Mouse (Mus musculus) 416B (cell line): ENCODE measurements around the gene Sppl2c.
"Not testable (repeated sequence)": the region's sequence is repeated elsewhere in the genome, so short reads cannot be mapped to it uniquely, and the experiment has no call there.

Source experiments
- DNase-seq: peaks from one replicate; pipeline ENCODE4 v3.0.0; 2011; ENCODE audit warnings: low read depth

The Sppl2c gene

GRCm38 (mm10) chr11:104195791-104196190 lies 9.7 kb downstream of the Sppl2c start:
- peak; percentile 85 for DNase-seq

- no peak for DNase-seq
Observed at GRCm38 (mm10) chr11:104197861-104198260, 11.7 kb downstream of the Sppl2c start.

GRCm38 (mm10) chr11:104203271-104203670 lies 17.1 kb downstream of the Sppl2c start:
- peak; percentile 94 for DNase-seq

GRCm38 (mm10) chr11:104206573-104206972 lies 20.4 kb downstream of the Sppl2c start:
- no peak for DNase-seq

- DNase-seq, result no peak
Observed at GRCm38 (mm10) chr11:104209041-104209440, 22.9 kb downstream of the Sppl2c start.

GRCm38 (mm10) chr11:104211251-104211650 lies 25.1 kb downstream of the Sppl2c start:
- DNase-seq, result no peak

- DNase-seq, result not testable (repeated sequence)
Observed at GRCm38 (mm10) chr11:104214128-104214527, 28.0 kb downstream of the Sppl2c start.

GRCm38 (mm10) chr11:104218075-104218474 lies 31.9 kb downstream of the Sppl2c start:
- no peak for DNase-seq

GRCm38 (mm10) chr11:104220291-104220690 lies 34.2 kb downstream of the Sppl2c start:
- DNase-seq, result no peak

GRCm38 (mm10) chr11:104221751-104222150 lies 35.6 kb downstream of the Sppl2c start:
- DNase-seq, result no peak

GRCm38 (mm10) chr11:104223301-104223700 lies 37.2 kb downstream of the Sppl2c start:
- DNase-seq, result peak; percentile 74

GRCm38 (mm10) chr11:104229391-104229790 lies 43.3 kb downstream of the Sppl2c start:
- no peak for DNase-seq

- DNase-seq, result no peak
Observed at GRCm38 (mm10) chr11:104230066-104230778, 44.1 kb downstream of the Sppl2c start.

- DNase-seq, result no peak
Observed at GRCm38 (mm10) chr11:104231041-104231911, 45.1 kb downstream of the Sppl2c start, which contains the start of gene Mapt. TSS of gene Mapt (plus strand) at chr11:104231390.

- no peak for DNase-seq
Observed at GRCm38 (mm10) chr11:104232141-104233061, 46.3 kb downstream of the Sppl2c start.

GRCm38 (mm10) chr11:104233101-104233500 lies 47.0 kb downstream of the Sppl2c start:
- no peak for DNase-seq

GRCm38 (mm10) chr11:104233574-104234206 lies 47.6 kb downstream of the Sppl2c start:
- no peak for DNase-seq

- DNase-seq, result no peak
Observed at GRCm38 (mm10) chr11:104234680-104235079, 48.6 kb downstream of the Sppl2c start.

- DNase-seq, result no peak
Observed at GRCm38 (mm10) chr11:104235881-104236280, 49.8 kb downstream of the Sppl2c start.

GRCm38 (mm10) chr11:104237226-104237625 lies 51.1 kb downstream of the Sppl2c start:
- DNase-seq, result no peak

- DNase-seq, result no peak
Observed at GRCm38 (mm10) chr11:104237958-104238747, 52.0 kb downstream of the Sppl2c start.
